Mouse (Mus musculus) right cerebral cortex, postnatal 14 days (tissue): Measurements from ENCODE around the gene Grap.
"Not testable (repeated sequence)": the region's sequence is repeated elsewhere in the genome, so short reads cannot be mapped to it uniquely, and the experiment has no call there.

Experiments used
- DNase-seq: peaks from one replicate; pipeline ENCODE4 v3.0.0; 2022

Gene Grap

DNA sequence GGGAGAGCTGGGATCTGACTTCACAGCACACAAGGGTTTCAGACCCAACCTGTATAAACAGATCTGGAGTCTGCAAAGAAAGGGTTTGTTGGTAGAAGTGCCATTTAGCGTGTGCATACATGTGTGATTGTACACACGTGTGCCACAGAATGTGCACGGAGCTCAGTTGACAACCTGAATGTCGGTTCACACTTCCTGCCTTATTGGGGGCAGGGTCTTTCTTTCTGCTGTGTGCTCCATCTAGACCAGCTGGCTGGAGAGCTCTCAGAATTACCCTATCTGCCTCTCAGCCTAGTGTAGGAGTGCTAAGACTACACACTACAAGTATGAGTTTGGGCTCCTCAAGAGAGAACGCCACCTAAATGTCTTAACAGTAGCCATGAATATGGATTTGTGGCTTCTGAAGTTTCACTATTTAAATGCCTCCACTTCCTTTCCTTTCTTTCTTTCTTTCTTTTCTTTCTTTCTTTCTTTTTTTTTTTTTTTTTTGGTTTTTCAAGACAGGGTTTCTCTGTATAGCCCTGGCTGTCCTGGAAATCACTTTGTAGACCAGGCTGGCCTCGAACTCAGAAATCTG, 13.4 kb upstream of the Grap start:
- DNase-seq, result no peak

DNA sequence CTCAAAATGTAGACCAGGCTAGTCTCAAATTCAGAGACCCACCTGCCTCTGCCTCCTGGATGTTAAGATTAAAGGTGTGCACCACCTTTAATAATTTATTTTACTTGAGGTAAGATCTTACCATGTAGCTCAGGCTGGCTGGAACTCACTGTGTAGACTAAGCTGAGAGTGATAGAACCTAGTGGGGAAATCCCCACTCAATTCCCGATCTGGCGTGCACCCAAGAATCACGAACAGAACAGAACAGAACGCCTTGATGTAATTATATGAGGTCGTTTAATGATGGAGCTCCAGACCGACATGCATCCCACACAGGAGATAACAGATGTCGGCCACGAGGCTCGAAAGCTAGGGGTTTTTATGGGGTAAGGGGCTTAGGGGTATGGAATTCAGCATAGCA, 12.5 kb upstream of the Grap start:
- not testable (repeated sequence) for DNase-seq

DNA sequence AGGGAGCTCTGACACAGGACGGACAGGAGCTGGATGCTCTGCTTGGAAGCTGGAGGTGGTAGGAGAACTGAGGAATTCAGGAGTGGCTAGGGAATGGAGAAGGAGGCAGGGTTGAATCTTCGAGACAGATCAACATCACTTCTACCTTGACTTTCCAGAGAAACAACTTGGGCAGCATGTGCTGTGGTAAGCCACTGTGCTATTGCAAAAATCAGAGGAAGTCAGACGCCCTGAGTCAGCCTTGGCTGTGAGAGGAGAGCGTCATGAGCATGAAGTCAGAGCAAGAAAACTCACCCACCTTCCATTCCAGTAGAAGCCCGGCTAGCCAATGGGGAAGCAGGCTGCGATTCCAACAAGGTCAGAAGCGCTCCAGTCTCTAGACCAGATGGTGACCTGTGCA, 11.0 kb upstream of the Grap start:
- no peak for DNase-seq

DNA sequence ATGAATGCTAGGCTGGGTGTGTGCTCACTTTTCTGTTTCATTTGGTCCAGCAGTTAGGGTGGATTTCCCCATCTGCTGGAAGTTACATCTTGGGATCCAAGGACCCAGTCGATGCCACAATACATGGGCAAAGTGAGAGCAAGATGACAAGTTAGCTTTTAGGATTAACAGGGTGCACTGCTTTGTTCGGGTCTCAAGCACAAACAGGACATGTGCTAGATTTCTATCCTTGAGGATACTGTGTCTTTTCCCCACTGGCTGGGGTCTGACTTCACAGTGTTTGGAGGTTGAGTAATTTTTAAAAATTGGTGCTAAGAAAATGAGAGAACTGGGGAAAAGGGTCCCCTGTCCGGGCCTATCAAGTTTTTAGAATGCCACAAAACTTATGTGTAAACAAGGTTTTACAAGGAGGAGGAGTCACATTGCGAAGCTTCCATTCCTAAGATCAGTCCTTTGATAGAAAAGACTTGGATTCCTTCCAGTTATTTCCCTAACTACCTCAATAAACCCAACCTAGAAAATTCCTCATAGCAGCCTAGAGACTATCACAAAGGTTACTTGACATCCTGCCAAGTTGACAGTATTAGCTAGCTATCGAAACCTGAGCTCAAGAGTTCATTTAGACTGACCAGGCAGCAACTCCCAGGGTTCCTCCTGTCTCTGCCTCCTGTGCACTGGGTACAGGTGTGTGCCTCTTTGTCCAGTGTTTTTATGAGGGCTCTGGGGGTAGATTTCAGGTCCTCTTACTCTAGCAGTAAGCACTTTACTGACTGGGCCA, 9.7 kb upstream of the Grap start:
- DNase-seq, result no peak

DNA sequence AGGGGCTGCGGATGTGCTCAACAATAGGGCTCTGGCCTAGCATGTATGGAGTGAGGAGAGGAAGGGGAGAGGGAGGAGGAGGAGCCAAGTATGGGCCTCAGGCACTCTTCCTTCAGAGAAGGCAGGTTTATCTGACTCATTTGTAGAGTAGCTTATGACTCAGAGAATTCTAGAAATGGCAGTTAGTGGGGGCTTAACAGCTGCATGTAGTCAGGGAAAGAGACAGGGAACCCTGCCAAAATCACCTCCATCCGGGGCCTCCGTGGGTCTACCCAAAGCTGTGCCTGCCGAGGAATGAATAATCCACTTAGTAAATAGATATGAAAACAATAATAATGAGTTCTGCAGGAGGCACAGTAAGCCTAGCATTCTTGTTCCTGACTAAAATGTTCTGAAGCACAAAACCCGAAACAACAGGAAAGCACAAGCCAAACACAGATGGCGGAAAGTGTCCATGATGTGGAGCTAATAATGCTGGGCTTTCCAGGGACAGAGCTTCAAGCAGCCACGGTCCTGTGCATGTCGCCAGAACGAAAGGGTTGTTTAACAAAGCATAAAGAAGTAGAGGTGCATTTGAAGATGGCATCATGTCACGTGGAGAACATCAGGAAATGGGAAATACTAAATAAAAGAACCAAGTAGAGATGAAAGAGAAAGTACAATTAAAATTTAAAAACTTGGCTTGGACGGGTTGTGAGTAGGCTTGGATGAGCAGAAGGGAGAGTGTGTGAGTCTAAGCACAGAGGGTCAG, 8.3 kb upstream of the Grap start:
- DNase-seq, result no peak

DNA sequence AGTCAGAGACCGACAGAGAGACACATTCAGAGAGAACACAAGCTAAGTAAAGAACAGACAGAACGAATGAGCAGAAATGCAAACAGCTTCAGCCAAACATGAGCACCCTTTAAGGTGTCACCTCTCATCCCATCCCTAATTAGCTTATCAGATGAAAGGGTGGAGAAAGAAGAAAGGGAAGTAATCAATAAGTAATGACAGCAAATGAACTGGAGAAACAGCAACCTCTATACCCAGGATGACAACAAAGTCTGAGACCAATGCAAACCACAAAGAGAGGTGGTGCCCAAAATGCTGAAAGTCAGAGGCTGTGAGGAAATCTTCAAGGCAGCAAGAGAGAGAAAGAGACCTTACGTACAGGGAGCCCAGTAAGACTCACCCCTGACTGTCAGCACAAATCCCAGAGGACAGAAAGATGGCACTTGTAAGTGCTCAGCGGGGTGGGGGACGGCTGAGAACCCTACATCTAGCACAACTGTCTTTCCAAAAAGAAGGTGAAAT, 7.7 kb upstream of the Grap start:
- no peak for DNase-seq

DNA sequence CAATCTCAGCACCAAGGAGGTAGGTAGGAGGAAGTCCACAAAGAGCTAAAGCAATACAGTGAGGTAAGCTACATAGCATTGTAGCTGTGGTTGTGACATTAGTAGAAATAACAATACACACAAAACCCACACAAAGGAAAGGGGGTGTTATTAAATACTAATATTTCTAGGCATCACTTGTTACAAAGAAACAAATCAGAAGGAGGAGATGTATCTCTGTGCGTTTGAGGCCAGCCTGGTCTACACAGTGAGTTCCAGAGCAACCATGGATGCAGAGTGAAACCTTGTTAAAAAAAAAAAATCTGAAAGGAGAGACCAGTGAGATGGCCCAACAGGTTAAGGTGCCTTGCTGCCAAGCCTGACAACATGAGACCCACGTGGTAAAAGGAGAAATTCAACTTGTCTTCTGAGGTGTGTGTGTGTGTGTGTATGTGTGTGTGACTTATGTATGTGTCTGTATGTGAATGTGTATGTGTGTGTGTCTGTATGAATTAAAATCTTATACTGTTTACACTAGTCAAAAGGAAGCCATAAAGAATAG, 6.5 kb upstream of the Grap start:
- DNase-seq, result no peak

DNA sequence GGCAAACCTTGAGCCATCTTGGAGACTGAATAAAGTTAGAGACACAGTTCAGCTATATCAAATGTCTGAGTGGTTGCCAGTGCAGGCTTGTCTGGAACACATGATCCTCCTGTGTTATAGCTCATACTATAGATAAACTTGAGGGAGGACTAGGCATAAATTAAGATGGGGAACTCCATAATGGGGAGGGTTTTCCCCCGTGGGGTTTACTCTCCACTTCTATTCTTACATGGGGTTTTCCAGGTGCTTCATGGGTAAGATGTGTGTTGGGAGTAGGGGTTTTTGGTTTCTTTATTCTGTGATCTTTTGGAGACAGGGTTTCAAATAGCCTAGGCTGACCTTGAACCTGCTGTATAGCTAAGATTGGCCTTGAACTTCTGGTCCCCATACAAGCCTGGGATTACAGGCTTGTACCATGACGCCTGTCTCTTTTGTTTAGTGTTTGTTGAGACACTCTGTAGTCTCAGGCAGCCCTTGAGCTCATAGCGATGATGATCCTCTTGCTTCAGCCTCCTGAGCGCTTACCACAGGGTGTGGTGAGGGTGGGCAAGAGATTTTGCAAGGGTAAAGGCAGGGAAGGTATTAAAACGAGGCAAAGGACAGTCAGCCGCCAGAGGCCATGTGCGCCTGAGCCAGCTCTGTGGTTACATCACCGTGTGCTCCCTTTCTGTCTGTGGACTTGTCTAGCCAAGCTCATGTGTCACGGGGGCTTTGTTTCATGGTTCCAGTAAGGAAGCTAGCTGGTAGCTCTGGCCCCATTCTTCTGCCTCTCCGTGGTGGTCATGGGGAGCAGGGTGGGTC, 5.8 kb upstream of the Grap start:
- DNase-seq, result no peak

DNA sequence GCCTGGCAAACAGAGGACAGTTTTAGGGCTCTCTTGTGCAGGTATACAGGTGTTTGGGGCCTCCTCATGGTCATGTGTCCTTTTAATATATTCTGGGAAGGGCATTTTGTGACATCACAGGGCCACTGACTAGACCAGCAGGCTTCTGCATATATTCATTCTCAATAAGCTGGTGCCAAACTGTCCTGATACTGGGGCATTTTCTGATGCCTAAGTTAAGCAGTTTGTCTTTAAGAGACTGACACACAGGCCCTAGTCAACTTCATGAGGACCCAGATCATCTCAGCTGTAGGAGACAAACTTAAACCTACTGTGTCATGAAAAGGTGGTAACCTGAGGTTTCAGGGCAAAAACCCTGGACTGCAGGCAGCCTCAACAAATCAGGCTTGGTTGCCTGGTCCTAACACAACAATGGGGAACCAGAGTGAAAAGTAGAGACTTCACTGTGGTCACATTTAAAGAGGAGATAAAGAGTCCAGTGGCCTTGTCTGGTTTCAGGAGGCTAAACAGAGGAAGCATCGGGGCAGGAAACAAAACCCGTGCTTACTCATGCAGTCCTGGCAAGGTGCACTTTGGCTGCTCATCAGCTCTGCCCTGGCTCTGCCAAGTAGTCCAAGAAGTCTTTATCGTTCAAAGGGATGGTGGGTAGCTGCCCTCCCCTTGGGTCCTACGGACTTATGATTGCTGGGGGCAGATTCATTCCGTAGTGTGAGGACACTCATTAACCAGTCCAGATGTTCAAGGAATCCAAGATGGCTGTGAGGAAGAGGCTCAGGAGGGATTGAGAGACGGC, 4.9 kb upstream of the Grap start:
- no peak for DNase-seq

DNA sequence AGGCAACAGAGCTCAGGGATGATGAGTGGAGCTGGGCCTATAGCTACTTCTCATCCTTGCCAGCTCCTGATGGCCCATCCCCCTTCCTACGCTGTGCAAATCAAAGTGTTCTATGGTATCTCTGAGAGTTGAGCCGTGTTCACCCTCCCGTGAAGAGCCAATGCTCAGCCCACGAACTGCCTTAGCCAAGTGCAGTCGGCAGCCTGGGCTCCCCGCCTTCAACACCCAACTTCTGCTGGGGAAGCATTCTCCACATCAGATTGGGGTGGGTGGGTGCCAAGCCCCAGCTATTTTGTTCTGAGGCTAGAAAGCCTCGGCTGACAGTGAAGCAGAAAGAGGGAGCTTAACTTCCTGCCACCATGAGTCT, 4.3 kb upstream of the Grap start:
- DNase-seq, result peak; percentile 57

DNA sequence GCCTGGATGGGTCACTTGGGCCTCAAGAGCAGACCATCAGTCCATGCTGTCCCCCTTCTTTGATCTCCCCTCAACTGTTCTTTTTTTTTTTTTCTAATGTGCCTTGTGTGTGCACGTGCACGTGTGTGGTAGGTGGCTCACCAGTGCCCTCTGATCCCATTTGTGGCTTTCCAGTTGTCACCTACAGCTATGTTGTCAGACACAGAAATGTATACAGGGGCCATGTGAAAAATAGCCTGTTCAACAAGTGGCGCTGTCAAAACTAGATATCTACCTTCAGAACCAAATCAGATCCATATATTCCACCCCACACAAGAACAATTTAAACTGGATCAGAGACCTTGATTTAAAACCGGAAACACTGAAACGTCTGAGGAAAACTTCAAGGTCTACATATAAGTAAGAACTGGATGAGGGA, 3.9 kb upstream of the Grap start:
- DNase-seq, result no peak

DNA sequence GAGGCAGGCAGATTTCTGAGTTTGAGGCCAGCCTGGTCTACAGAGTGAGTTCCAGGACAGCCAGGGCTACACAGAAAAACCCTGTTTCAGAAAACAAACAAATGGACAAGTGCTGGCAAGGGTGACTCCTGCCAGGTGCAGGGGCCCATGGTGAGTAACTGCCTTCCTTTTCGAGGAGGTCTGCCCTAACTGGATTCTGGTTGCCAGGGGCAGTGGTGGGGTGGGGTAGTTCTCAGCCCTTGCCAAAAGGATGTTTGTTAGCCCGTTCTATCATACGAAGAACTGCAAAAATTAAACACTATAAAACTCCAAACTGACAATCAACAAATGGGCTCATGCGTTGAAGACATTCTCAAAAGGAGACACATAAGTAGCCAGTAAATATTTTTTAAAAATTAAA, 3.4 kb upstream of the Grap start:
- no peak for DNase-seq

DNA sequence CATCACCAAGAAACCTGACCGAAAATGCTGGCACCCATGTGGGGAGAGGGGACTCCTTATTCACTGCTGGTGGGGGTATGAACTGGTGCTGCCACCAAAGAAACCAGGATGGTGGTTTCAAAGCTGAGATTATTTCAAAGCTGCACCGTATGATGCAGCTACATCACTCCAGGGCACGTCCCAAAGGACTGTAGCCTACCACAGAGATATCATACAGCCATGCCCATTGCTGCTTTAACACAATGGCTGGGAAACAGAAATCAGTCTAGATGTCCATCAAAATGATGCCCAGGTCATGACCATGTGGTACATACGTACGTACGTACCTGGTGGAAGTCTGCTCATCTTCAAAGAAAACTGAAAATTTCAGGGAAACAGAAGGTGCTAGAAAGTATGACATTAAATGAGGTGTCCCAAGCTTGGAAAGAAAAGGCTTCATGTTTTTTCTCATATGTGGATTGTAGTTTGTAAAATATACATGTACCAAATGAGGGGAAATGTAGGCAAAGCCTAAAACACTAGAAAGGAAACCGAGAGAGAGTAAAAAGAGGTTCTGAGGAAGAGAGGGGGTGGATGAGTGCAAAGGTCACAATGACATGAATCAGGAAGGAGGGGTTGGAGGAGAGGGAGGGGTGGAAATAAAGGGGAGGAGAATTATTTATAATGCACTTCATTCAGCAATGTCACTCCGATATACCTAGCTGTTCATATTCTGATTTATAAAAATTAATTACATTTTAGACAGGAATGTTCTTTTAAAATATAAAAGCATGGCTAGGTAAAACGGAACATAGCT, 2.4 kb upstream of the Grap start:
- DNase-seq, result no peak

DNA sequence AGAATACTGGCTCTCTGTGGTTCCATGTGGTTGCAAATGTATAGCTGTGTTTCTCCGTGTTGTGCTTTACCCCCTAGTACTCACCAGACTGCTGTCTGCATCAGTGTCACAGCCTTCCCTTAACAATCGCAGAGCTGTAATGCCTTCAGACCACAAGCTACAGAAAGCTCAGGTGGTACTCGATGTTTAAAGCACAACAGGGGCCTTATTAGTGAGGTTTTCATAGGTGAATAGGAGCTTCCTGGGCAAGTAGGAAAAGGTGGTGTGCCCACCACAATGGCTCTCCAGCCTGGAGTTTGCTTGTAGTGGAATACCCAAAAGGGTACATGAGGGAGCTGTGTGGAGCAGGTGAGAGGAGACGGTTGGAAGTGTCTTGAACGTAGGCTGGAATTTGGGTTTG, 849 bp upstream of the Grap start:
- DNase-seq, result no peak

DNA sequence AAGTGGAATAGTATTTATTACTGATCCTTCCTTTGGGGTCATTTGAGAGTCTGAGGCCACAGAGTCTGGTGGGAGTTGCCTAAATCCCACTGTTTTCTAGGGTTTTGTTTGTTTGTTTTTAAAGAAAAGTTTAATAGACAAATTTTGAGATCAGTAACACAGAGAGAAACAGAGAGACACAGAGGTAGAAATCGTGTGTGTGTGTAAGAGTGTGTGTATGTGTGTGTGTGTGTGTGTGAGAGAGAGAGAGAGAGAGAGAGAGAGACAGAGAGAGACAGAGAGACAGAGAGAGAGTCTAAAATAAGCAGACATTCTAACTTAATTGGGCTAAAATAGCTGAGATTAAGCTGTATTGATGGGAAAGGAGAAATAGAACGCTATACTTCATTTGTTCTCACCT, 503 bp downstream of the Grap start:
- DNase-seq, result no peak

DNA sequence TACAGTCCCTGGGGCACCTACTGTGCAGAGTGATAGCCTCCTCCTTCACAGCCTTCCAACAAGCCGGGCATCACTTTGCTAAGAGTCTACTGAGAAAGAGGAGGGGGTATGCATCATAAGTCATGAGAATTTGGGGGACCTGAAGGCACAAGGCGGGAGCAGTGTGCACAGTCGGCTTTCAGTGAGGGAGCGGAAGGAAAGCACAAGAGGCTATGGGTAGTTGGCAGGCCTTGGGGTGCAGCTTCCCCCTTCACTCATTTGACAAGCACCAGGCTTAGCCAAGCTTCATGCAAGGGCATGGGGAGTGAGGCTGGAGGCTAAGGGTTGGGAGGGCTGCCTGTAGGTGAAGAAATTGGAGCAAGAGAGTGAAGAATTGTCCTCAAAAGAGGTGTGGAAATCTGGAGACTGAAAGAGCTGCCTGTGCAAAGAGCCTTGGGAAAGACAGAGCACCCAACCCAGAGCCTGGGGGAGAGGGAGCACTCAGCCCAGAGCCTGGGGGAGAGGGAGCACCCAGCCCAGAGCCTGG, 1.8 kb downstream of the Grap start:
- DNase-seq, result no peak

DNA sequence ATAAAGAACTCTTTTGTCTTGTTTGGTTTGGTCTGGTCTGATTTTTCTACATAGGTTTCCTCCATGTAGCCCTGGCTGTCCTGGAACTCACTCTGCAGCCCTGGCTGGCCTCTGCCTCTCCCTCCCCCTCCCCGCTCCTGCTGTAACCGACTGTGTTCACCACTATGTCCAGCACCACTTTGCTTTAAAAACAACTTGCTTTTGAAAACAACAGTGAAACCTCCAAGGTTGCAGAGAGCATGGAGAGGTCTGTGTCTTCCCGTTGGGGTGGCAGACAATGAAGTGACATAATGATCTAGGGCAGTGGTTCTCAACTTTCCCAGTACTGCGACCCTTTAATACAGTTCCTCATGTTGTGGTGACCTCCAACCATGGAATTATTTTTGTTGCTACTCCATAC, 2.6 kb downstream of the Grap start:
- DNase-seq, result no peak

DNA sequence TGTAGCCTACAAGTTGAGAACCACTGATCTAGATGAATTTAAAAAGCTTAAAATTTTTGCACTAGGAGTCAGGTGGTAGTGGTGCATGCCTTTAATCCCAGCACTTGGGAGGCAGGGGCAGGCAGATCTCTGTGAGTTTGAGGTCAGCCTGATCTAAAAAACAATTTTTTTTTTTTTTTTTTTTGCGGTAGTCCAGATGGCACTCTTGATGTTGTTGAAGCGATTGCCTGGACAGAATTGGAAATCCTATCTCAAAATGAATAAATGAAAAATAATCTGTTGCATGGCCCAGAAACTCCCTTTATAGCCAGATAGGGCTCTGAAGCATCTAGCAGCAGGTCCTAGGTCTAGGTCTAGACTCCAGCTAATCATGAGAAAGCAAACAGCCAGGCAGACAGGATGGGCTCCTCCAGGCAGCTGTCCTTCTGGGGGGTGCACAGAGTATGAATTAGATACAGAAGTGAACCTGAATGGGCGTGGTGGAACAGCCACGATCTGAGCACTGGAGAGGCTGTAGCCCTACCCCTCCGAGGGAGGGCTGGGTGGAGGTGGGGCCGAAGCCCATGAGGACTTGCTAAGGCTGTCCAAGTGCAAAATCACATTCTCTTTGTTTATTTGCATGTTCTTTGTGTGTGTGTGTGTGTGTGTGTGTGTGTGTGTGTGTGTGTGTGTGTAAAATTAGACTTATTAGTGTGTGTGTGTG, 3.2 kb downstream of the Grap start:
- DNase-seq, result no peak

DNA sequence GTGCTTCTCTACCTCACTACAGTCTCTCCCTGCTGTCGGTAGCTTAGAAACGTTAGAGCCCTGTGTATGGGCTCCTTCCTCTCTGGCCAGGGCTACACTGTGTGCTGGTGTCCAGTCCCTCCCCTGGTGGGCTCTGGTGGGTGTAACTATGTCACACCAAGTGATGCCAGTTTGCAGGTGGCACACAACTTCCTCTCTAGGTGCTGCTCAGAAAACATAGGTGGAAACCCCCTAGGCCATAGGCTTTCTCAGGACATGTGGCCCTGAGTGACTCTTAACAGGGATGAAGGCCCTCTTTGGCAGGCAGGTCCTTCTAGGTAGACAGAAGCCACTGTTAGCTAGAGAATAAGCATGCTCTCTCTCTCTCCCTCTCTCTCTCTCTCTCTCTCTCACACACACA, 4.4 kb downstream of the Grap start:
- DNase-seq, result no peak

DNA sequence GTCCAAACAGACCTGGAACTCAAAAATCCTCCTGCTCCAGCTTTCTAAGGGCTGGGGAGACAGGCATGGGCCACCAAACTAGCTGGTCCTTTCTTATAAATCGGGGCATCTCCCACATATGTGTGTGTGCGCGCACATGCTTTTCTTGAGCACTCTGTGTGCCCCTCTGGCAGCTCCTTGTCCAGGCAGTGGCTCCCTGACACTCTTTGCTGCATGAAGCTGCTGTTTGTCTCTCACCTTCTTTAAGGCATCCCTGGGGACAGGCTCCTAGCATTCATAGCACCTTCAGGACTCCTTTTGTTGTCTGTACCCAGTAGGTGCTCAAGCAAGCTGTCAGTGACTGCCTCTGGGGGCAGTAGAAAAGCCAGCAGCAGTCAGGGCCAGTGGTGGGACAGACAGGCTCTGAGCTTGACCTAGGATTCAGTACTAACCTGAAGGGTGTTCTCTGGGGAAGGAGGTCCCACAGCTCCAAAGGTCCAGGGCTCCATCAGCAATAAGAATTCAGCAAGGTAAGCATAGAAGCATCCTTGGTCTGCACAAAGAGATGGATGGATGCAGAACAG, 5.4 kb downstream of the Grap start:
- DNase-seq, result no peak
